Mouse (Mus musculus): Measurements from ENCODE around the gene Coa6. TPM values are rescaled to one million over a fixed set of nuclear protein-coding genes. Genes with fewer than 3 reads are reported as not detected.
"Not testable (repeated sequence)": the region's sequence is repeated elsewhere in the genome, so short reads cannot be mapped to it uniquely, and the experiment has no call there.

The Coa6 gene
- polyA plus RNA-seq, 1 experiment from 2014 or later: 55.6 TPM

GRCm38 (mm10) chr8:126387566-126387965 lies 34.7 kb upstream of the Coa6 start:
- Histone ChIP-seq H3K4me3 (ENCODE audit: low read depth, low read length) (no peak overlapping the region), H3K4me2 (replicated peaks; ENCODE audit: low read depth) (no peak overlapping the region), H3K9me3 (ENCODE audit: control insufficient read depth, low read length) (no peaks in the 10 kb centered on the region), H3K9ac (ENCODE audit: low read length) (no peak overlapping the region), H3K36me3 (ENCODE audit: control insufficient read depth, insufficient read depth, low read length) (no peaks in the 10 kb centered on the region), H3K27ac (replicated peaks) (no peak overlapping the region), H3K27me3 (ENCODE audit: control insufficient read depth, insufficient read depth, low read length) (no peaks in the 10 kb centered on the region), H3K4me1 (replicated peaks; ENCODE audit: control insufficient read depth, insufficient read depth) (no peaks in the 10 kb centered on the region)
- TF ChIP-seq EP300 (optimal IDR thresholded peaks at IDR 0.05): no peak
- TF ChIP-seq CTCF (IDR thresholded peaks at IDR 0.05; ENCODE audit: low read depth): no peak
- WGBS: 76% methylated on average over 4 of the region's 4 CpGs
- no peak for ATAC-seq (ENCODE audit: low FRiP score, low TSS enrichment)
- DNase-seq (ENCODE audit: low spot score): no peak

- Histone ChIP-seq H3K9me3 (ENCODE audit: control insufficient read depth, low read length) (no peaks in the 10 kb centered on the region), H3K9ac (ENCODE audit: low read length) (no peak overlapping the region), H3K4me2 (replicated peaks; ENCODE audit: low read depth) (no peak overlapping the region), H3K27ac (replicated peaks) (no peak overlapping the region), H3K36me3 (ENCODE audit: control insufficient read depth, insufficient read depth, low read length) (no peaks in the 10 kb centered on the region), H3K4me3 (ENCODE audit: low read depth, low read length) (no peak overlapping the region), H3K27me3 (ENCODE audit: control insufficient read depth, insufficient read depth, low read length) (no peaks in the 10 kb centered on the region), H3K4me1 (replicated peaks; ENCODE audit: control insufficient read depth, insufficient read depth) (no peaks in the 10 kb centered on the region)
- DNase-seq (ENCODE audit: low spot score): no peak
- 54% methylated on average over 2 of the region's 2 CpGs for WGBS
- TF ChIP-seq EP300 (optimal IDR thresholded peaks at IDR 0.05) (no peak), CTCF (IDR thresholded peaks at IDR 0.05; ENCODE audit: low read depth) (no peak)
- no peak for ATAC-seq (ENCODE audit: low FRiP score, low TSS enrichment)
Measured at GRCm38 (mm10) chr8:126391541-126391940, 30.8 kb upstream of the Coa6 start.

- H3K9ac ChIP-seq (ENCODE audit: low read length): no peak overlapping the region
- no peaks in the 10 kb centered on the region for H3K36me3 ChIP-seq (ENCODE audit: control insufficient read depth, insufficient read depth, low read length)
- no peaks in the 10 kb centered on the region for H3K9me3 ChIP-seq (ENCODE audit: control insufficient read depth, low read length)
- H3K4me3 ChIP-seq (ENCODE audit: low read depth, low read length): no peak overlapping the region
- no peaks in the 10 kb centered on the region for H3K4me1 ChIP-seq (replicated peaks; ENCODE audit: control insufficient read depth, insufficient read depth)
- no peak overlapping the region for H3K27ac ChIP-seq (replicated peaks)
- TF ChIP-seq EP300 (optimal IDR thresholded peaks at IDR 0.05) (no peak), CTCF (IDR thresholded peaks at IDR 0.05; ENCODE audit: low read depth) (no peak)
- H3K4me2 ChIP-seq (replicated peaks; ENCODE audit: low read depth): no peak overlapping the region
- DNase-seq (ENCODE audit: low spot score): no peak
- 63% methylated on average over 9 of the region's 9 CpGs for WGBS
- ATAC-seq (ENCODE audit: low FRiP score, low TSS enrichment): no peak
- H3K27me3 ChIP-seq (ENCODE audit: control insufficient read depth, insufficient read depth, low read length): no peaks in the 10 kb centered on the region
Measured at GRCm38 (mm10) chr8:126395386-126395785, 26.9 kb upstream of the Coa6 start.

GRCm38 (mm10) chr8:126395917-126396316 lies 26.4 kb upstream of the Coa6 start:
- H3K4me1 ChIP-seq (replicated peaks; ENCODE audit: control insufficient read depth, insufficient read depth): no peaks in the 10 kb centered on the region
- no peak overlapping the region for H3K9ac ChIP-seq (ENCODE audit: low read length)
- H3K4me2 ChIP-seq (replicated peaks; ENCODE audit: low read depth): no peak overlapping the region
- WGBS: 57% methylated on average over 5 of the region's 5 CpGs
- no peaks in the 10 kb centered on the region for H3K36me3 ChIP-seq (ENCODE audit: control insufficient read depth, insufficient read depth, low read length)
- ATAC-seq (ENCODE audit: low FRiP score, low TSS enrichment) (no peak), DNase-seq (ENCODE audit: low spot score) (no peak)
- H3K9me3 ChIP-seq (ENCODE audit: control insufficient read depth, low read length): no peaks in the 10 kb centered on the region
- TF ChIP-seq CTCF (IDR thresholded peaks at IDR 0.05; ENCODE audit: low read depth) (no peak), EP300 (optimal IDR thresholded peaks at IDR 0.05) (no peak)
- no peak overlapping the region for H3K27ac ChIP-seq (replicated peaks)
- no peaks in the 10 kb centered on the region for H3K27me3 ChIP-seq (ENCODE audit: control insufficient read depth, insufficient read depth, low read length)
- H3K4me3 ChIP-seq (ENCODE audit: low read depth, low read length): no peak overlapping the region

GRCm38 (mm10) chr8:126398349-126398748 lies 24.0 kb upstream of the Coa6 start:
- Histone ChIP-seq H3K9ac (ENCODE audit: low read length) (no peak overlapping the region), H3K9me3 (ENCODE audit: control insufficient read depth, low read length) (no peaks in the 10 kb centered on the region), H3K4me1 (replicated peaks; ENCODE audit: control insufficient read depth, insufficient read depth) (no peaks in the 10 kb centered on the region), H3K36me3 (ENCODE audit: control insufficient read depth, insufficient read depth, low read length) (no peaks in the 10 kb centered on the region), H3K27me3 (ENCODE audit: control insufficient read depth, insufficient read depth, low read length) (no peaks in the 10 kb centered on the region), H3K27ac (replicated peaks) (no peak overlapping the region), H3K4me3 (ENCODE audit: low read depth, low read length) (no peak overlapping the region), H3K4me2 (replicated peaks; ENCODE audit: low read depth) (no peak overlapping the region)
- DNase-seq (ENCODE audit: low spot score): no peak
- 69% methylated on average over 3 of the region's 3 CpGs for WGBS
- no peak for TF ChIP-seq EP300 (optimal IDR thresholded peaks at IDR 0.05)
- TF ChIP-seq CTCF (IDR thresholded peaks at IDR 0.05; ENCODE audit: low read depth): peak; percentile 65
- no peak for ATAC-seq (ENCODE audit: low FRiP score, low TSS enrichment)

- H3K27me3 ChIP-seq (ENCODE audit: control insufficient read depth, insufficient read depth, low read length); H3K27ac ChIP-seq (replicated peaks); H3K9ac ChIP-seq (ENCODE audit: low read length); H3K4me2 ChIP-seq (replicated peaks; ENCODE audit: low read depth); H3K4me1 ChIP-seq (replicated peaks; ENCODE audit: control insufficient read depth, insufficient read depth); H3K36me3 ChIP-seq (ENCODE audit: control insufficient read depth, insufficient read depth, low read length); H3K4me3 ChIP-seq (ENCODE audit: low read depth, low read length); H3K9me3 ChIP-seq (ENCODE audit: control insufficient read depth, low read length); ATAC-seq (ENCODE audit: low FRiP score, low TSS enrichment); DNase-seq (ENCODE audit: low spot score): not testable (repeated sequence)
Measured at GRCm38 (mm10) chr8:126404550-126404949, 17.8 kb upstream of the Coa6 start.

Data from stomach, postnatal 0 days (tissue).